Mouse (Mus musculus): ENCODE data around the gene Nav2. TPM values are rescaled to one million over a fixed set of nuclear protein-coding genes. Genes with fewer than 3 reads are reported as not detected.

Gene Nav2
- polyA plus RNA-seq, 1 experiment from 2014 or later, result 24.2 TPM

DNA sequence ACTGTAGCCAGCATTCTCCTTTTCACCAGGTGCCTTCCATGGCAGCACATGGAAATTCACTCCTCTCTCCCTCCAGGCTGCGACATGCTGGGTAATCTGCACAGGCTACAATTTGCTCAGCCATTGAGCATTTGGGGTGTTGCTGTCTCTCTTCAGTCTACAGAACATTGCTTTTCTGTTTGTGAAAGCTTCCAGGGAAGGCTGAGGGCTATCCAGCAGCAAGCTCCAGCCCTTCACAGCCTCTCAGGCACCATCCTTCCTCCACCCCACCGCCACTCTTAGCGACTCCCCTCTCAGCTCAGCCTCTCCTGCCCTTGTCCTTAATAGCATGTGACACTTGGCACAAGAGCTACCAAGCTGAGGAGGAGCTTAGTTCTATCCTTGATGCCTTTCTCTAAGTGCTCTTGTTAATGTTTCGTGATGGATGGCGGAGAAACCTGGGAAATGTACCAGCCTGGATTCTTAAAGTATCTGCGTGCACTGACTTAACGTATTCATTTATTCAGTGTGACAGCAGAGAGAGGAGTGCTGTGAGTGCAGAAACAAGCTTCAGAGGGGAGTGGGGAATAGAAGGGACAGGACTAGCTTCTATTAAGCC lies 282.7 kb downstream of the Nav2 start:
- ATAC-seq (ENCODE audit: low FRiP score), result peak; percentile 76
- H3K9ac ChIP-seq, result peak overlapping the region; percentile 53

DNA sequence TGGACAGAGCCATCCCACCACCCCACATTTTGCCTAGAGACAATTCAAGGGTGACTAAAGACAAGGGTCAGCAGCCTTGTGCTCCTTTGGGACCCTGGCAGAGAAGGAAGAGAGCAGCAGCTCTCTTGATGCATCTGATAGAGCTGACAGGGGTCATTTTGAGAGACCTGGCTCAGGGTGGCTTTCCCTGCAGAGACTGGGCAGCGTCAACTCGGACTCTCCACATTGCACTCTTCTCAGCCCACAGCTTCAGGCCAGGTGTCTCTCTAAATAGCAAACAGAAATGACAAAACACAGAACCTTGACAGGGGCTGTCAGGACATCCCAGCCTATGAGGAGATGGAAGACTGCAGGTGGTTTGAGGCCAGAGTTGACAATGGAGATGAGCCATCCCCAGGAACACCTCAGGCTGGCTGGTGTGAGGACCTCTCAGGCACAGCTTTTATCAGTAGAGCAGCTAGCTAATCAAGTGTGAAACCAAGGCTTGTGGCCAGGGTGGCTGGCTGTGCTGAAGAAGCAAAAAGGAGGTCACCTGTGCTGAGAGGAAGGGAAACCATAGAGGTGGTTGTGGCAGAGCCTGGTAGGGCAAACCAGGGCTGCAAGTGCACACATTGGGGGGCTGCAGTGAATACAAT lies 283.7 kb downstream of the Nav2 start:
- H3K9me3 ChIP-seq, result no peaks in the 10 kb centered on the region
- H3K4me1 ChIP-seq (replicated peaks), result peaks cover 60% of the 10 kb centered on the region
- H3K27me3 ChIP-seq, result no peaks in the 10 kb centered on the region
- no peak overlapping the region for H3K4me2 ChIP-seq
- ATAC-seq (ENCODE audit: low FRiP score), result no peak
- no peak overlapping the region for H3K9ac ChIP-seq
- H3K4me3 ChIP-seq, result no peak overlapping the region
- no peaks in the 10 kb centered on the region for H3K36me3 ChIP-seq
- H3K27ac ChIP-seq, result peak overlapping the region; percentile 88
- 90% methylated on average over 2 of the region's 2 CpGs for WGBS

More for the DNA sequence above, 282.7 kb downstream of the Nav2 start:
- Histone ChIP-seq H3K36me3 (no peaks in the 10 kb centered on the region), H3K27ac (peak overlapping the region; percentile 88), H3K9me3 (no peaks in the 10 kb centered on the region), H3K27me3 (no peaks in the 10 kb centered on the region), H3K4me1 (replicated peaks) (peaks cover 70% of the 10 kb centered on the region), H3K4me3 (no peak overlapping the region), H3K4me2 (peak overlapping the region; percentile 4; the same call in 1 of the 2 replicates)
- 33% methylated on average over 7 of the region's 7 CpGs for whole genome bisulfite sequencing

DNA sequence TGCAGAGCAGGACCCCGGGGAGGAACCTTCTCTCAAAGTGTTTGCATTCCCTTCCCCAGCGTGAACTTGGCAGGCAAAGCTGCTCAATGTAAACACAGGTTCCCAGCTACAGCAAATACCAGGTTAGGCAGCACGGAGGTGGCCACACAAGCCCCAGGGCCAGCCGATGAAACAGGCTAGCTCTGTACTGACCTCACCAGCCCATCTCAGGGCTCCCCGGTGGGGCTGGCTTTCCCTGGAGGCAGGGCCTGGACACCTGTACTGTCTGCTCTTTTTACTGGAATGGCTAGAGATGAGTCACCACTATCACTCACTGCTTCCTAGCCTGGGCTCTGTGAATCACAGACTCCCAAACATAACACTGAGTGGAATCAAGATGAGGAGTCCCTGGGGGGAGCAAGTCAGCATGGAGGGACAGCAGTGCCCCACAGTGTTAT lies 287.2 kb downstream of the Nav2 start:
- H3K27ac ChIP-seq, result no peak overlapping the region
- 75% methylated on average over 5 of the region's 5 CpGs for WGBS
- peaks cover 45% of the 10 kb centered on the region for H3K4me1 ChIP-seq (replicated peaks)
- no peaks in the 10 kb centered on the region for H3K36me3 ChIP-seq
- H3K4me3 ChIP-seq, result no peak overlapping the region
- H3K27me3 ChIP-seq, result no peaks in the 10 kb centered on the region
- H3K9ac ChIP-seq, result no peak overlapping the region
- no peak overlapping the region for H3K4me2 ChIP-seq
- H3K9me3 ChIP-seq, result no peaks in the 10 kb centered on the region
- no peak for ATAC-seq (ENCODE audit: low FRiP score)

DNA sequence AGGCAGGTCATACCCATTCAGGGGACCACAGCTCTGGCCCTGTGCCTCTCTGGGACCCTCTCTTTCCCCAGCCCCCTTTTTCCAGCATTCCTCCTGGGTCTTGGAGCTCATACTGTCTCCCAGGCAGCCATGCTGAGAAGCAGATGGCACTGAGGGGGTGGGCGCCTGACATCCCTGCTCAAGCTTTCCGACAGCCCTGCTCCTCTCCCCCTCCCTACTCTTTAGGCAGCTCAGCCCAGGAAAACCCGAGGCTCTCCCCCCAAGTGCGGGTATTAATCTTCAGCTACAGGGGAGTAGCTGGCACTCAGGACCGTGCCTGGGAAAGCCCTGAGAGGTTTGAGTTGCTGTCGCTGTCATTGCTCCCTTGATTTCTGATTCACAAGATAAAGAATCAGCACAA lies 290.9 kb downstream of the Nav2 start:
- Histone ChIP-seq H3K27me3 (no peaks in the 10 kb centered on the region), H3K9ac (no peak overlapping the region), H3K36me3 (no peaks in the 10 kb centered on the region), H3K9me3 (no peaks in the 10 kb centered on the region), H3K4me1 (replicated peaks) (peaks cover 49% of the 10 kb centered on the region), H3K4me2 (no peak overlapping the region), H3K27ac (peak overlapping the region; percentile 74), H3K4me3 (no peak overlapping the region)
- WGBS, result 26% methylated on average over 6 of the region's 6 CpGs
- ATAC-seq (ENCODE audit: low FRiP score), result peak; percentile 60

DNA sequence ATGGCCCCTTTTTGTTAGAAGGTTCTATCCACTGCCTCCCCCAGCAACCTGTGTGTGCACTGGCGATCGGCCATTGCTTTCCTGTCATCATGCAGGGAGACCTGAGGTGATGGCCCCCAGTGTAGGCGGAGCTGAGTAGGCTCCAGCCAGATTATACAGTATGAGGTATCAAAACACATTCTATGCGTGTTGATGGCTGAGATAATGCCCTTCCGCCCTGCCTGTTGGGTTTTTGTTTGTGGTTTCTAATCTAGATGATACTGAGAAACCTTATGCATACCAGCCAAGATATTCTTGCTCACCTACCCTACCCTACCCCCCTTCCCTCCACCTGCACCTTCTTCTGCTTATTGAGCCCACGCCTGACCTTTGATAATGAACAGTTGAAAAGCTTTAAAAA lies 291.8 kb downstream of the Nav2 start:
- WGBS, result 88% methylated on average over 6 of the region's 6 CpGs
- Histone ChIP-seq H3K4me3 (no peak overlapping the region), H3K9ac (no peak overlapping the region), H3K4me1 (replicated peaks) (peaks cover 49% of the 10 kb centered on the region), H3K4me2 (no peak overlapping the region), H3K27ac (peak overlapping the region; percentile 74), H3K9me3 (no peaks in the 10 kb centered on the region), H3K36me3 (no peaks in the 10 kb centered on the region), H3K27me3 (no peaks in the 10 kb centered on the region)
- ATAC-seq (ENCODE audit: low FRiP score), result no peak

DNA sequence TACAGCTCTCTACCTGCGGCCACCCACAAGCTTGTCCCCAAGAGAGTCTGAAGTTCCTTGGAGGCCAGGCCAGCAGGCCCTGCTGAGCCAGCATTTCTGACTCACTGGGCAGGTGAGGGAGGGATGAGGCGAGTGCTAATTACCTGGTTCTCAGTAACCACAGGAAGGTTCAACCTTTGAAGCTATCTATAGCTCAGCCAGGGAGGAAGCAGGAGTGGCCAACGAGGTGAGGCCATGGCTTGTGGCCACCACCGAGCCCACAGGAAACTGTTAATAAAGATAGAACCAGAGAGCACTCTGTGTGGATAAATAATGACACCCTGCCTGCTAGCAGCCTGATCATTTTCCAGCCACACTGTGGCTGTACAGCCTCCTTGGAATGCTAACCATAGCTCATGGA lies 294.5 kb downstream of the Nav2 start:
- H3K4me1 ChIP-seq (replicated peaks), result peaks cover 43% of the 10 kb centered on the region
- no peak for ATAC-seq (ENCODE audit: low FRiP score)
- no peaks in the 10 kb centered on the region for H3K9me3 ChIP-seq
- H3K4me2 ChIP-seq, result no peak overlapping the region
- H3K4me3 ChIP-seq, result no peak overlapping the region
- H3K9ac ChIP-seq, result no peak overlapping the region
- H3K36me3 ChIP-seq, result no peaks in the 10 kb centered on the region
- 0 out of 2 replicates have a peak overlapping the region, but pooled peaks have one; percentile 23 for H3K27ac ChIP-seq
- no peaks in the 10 kb centered on the region for H3K27me3 ChIP-seq
- 60% methylated on average over 4 of the region's 4 CpGs for WGBS

DNA sequence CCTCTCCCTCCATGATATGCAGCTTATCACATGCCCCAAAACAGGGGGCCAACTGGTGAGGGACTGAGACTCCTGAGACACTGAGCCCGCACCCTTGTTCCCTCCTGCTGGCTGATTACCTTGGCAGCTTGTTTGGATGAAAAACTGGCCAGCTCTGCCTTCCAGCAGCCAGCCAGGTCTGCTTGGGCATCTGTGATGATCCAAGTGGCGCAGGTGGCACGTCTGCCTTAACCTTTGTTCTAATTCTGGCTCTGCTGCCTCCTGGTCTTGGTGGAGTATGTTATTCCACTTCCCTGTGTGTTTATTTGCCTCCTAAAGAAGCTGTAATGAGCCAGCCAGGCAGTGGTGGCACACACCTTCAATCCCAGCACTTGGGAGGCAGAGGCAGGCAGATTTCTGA lies 296.3 kb downstream of the Nav2 start:
- H3K4me2 ChIP-seq, result no peak overlapping the region
- no peak overlapping the region for H3K27ac ChIP-seq
- H3K36me3 ChIP-seq, result no peaks in the 10 kb centered on the region
- peaks cover 42% of the 10 kb centered on the region for H3K4me1 ChIP-seq (replicated peaks)
- no peak for ATAC-seq (ENCODE audit: low FRiP score)
- H3K9me3 ChIP-seq, result no peaks in the 10 kb centered on the region
- WGBS, result 86% methylated on average over 3 of the region's 3 CpGs
- no peaks in the 10 kb centered on the region for H3K27me3 ChIP-seq
- H3K9ac ChIP-seq, result no peak overlapping the region
- H3K4me3 ChIP-seq, result no peak overlapping the region

DNA sequence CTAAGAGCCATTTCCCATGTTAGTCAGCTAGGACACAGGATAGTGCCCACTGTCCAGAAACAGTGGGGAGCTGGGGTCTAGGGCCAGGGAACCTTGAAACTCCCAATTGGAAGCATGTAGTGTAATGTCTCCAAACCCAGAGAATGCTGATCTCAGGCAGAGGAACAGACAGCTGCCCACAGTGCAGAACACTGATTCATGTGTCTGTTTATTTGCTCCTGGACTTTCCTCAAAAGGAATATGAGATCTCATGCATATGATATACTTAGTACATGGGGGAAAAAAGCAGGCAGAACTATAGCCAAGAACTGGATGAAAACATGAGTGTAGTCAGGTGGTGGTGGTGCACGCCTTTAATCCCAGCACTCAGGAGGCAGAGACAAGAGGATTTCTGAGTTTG lies 297.0 kb downstream of the Nav2 start:
- Histone ChIP-seq H3K27ac (no peak overlapping the region), H3K4me3 (no peak overlapping the region), H3K9ac (no peak overlapping the region), H3K4me2 (no peak overlapping the region), H3K4me1 (replicated peaks) (peaks cover 40% of the 10 kb centered on the region), H3K9me3 (no peaks in the 10 kb centered on the region), H3K27me3 (no peaks in the 10 kb centered on the region), H3K36me3 (no peaks in the 10 kb centered on the region)
- ATAC-seq (ENCODE audit: low FRiP score), result no peak
- WGBS, result 89% methylated on average over 1 of the region's 1 CpGs

DNA sequence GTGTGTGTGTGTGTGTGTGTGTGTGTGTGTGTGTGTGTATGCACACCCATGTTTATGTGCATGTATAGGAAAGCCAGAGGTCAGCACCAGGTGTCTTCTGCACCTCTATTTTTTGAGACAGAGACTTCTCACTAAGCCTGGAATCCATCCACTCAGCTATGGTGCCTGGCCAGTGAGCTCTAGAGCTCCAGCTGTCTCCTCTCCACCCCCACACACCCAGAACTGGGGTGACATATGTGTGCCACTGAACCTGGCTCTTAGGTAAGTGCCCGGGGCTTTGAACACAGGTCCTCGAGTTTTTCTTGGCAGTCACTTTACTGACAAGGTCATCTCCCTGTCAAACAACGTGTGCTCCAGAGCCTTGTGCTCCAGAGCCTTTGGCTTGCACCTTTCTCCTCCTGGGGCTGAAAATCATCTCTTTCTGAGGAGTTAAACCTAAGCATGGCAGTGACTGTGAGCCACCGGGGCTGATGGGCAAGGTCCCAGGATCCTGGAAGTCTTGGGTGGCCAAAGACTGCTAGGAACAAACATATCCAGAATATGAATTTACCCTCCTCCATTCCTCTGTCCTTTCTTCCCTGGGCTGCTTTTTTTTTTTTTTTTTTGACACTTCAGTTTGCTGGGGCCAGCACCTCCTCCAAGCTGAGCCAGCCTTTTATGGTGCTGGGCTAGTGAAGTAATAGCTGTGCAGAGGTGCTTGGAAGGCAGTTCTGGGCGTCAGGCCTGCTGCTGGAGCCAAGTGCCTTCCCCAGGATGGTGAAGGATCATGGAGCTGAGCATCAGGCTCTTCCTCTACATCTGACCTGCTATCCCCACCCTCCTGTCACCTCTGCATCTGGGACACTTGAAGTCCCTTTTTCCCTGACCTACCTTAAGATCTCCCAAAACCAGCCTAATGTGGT lies 298.5 kb downstream of the Nav2 start:
- H3K36me3 ChIP-seq, result no peaks in the 10 kb centered on the region
- H3K9ac ChIP-seq, result no peak overlapping the region
- H3K4me1 ChIP-seq (replicated peaks), result peaks cover 31% of the 10 kb centered on the region
- WGBS, result 89% methylated on average over 5 of the region's 5 CpGs
- ATAC-seq (ENCODE audit: low FRiP score), result no peak
- no peaks in the 10 kb centered on the region for H3K9me3 ChIP-seq
- no peak overlapping the region for H3K27ac ChIP-seq
- no peak overlapping the region for H3K4me2 ChIP-seq
- H3K4me3 ChIP-seq, result no peak overlapping the region
- no peaks in the 10 kb centered on the region for H3K27me3 ChIP-seq

DNA sequence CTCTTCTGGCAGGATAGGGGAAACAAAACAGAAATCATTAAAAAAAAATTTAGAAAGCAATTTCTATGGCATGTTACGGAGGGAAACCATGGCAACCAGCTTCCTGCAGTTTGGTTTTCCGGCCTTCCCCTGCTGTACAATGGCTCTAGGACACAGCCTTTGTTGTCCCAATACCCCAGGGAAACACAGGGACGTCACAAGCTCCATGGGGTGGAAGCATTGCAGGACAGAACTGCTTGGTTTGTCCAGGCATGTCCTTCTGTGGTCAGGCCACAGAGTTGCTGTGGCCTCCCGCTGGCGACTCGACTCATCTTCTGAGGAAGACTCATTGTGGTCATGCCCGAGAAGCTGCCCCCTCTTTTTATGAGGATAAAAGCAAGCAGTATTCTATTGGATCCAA lies 301.0 kb downstream of the Nav2 start:
- Histone ChIP-seq H3K27me3 (no peaks in the 10 kb centered on the region), H3K4me3 (no peak overlapping the region), H3K36me3 (no peaks in the 10 kb centered on the region), H3K4me2 (no peak overlapping the region), H3K4me1 (replicated peaks) (peaks cover 19% of the 10 kb centered on the region), H3K27ac (peak overlapping the region; percentile 64; the same call in 1 of the 2 replicates), H3K9ac (no peak overlapping the region), H3K9me3 (no peaks in the 10 kb centered on the region)
- 31% methylated on average over 7 of the region's 7 CpGs for WGBS
- 0 out of 2 replicates have a peak, but pooled peaks have one; percentile 54 for ATAC-seq (ENCODE audit: low FRiP score)

DNA sequence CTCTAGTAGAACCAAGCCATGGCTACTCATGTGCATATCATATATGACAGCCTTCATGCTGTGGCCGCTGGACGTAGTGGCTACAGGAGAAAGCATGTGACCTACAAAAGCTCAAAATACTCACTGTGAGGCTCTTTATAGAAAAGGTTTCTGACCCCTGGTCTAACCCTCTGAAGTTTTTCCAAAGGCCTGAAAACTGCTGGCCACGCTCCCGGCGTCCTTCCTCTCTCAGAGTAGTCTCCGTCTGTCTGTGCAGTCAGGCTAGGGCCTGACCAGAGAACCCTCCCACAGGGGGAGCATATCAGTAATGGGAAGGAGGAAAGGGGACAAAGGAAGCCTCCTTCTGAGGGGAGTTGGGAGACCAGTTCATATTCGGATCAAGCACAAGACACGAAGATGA lies 302.2 kb downstream of the Nav2 start:
- H3K9me3 ChIP-seq, result no peaks in the 10 kb centered on the region
- H3K27ac ChIP-seq, result no peak overlapping the region
- no peak overlapping the region for H3K4me3 ChIP-seq
- no peak overlapping the region for H3K4me2 ChIP-seq
- H3K4me1 ChIP-seq (replicated peaks), result peaks cover 19% of the 10 kb centered on the region
- no peak for ATAC-seq (ENCODE audit: low FRiP score)
- H3K27me3 ChIP-seq, result no peaks in the 10 kb centered on the region
- WGBS, result 87% methylated on average over 8 of the region's 8 CpGs
- no peaks in the 10 kb centered on the region for H3K36me3 ChIP-seq
- H3K9ac ChIP-seq, result no peak overlapping the region

DNA sequence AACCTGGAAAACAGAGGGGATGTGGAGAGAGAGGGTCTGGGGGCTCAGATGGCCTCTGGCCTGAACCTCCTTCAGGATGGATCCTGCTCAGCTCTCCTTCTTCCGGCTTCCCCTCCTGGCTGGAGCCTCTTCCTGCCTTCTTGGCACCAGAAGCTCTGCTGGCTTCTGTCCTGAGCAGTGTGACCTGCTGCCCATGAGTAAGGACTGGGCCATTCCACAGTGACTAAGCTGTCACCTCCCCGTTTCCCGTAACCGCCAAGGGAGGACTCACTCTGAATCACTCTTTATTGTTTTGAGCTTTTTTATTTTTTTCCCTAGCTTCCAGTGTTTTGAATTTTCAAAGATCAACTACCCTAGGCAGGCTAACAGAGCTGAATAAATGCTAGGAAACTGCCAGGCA lies 304.5 kb downstream of the Nav2 start:
- no peak for ATAC-seq (ENCODE audit: low FRiP score)
- WGBS, result 85% methylated on average over 4 of the region's 4 CpGs
- H3K27me3 ChIP-seq, result no peaks in the 10 kb centered on the region

More for the DNA sequence above, 304.5 kb downstream of the Nav2 start:
- H3K4me3 ChIP-seq, result no peak overlapping the region
- no peak overlapping the region for H3K4me2 ChIP-seq
- no peak overlapping the region for H3K9ac ChIP-seq
- H3K27ac ChIP-seq, result no peak overlapping the region
- peaks cover 19% of the 10 kb centered on the region for H3K4me1 ChIP-seq (replicated peaks)
- H3K9me3 ChIP-seq, result no peaks in the 10 kb centered on the region
- no peaks in the 10 kb centered on the region for H3K36me3 ChIP-seq

All from hindbrain, embryonic 13.5 days (tissue).